Mouse (Mus musculus) kidney, postnatal 36 days (tissue): ENCODE measurements around the gene Gm45717.
A peak's percentile ranks its signal among the peaks of the same experiment; 100 is the strongest.

Experiments used
- DNase-seq, 2 experiments: peaks; one replicate each; pipeline ENCODE4 v3.0.0; 2021 to 2022; ENCODE audit warnings: mixed read lengths in 2 of 2

Gene Gm45717

GRCm38 (mm10) chr7:140967862-140968591 is 12.3 kb upstream of the Gm45717 start:
- no peak for DNase-seq

DNA sequence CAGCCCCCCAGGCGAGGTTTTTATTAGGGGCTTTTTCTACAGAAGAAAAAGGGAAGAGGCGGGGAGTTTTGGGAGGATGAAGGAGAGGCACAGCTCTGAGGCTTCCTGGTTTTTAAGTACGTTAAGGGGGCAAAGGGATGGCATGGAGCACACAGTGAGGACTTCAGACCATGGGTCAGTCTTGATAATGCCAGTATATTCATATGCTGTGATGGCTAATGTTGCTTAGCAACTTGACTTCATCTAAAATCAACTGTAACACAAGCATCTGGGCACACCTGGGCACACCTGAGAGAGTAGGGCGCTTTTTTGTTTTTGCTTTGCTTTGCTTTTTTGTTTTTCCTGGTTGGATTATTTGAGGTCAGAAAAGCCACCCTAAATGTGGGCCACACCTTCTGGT is 11.2 kb upstream of the Gm45717 start, which contains the start of gene Ifitm1:
Gene Ifitm1 (plus strand): TSS at position 301 of the 400 bp plus-strand sequence.
- no peak for DNase-seq

DNA sequence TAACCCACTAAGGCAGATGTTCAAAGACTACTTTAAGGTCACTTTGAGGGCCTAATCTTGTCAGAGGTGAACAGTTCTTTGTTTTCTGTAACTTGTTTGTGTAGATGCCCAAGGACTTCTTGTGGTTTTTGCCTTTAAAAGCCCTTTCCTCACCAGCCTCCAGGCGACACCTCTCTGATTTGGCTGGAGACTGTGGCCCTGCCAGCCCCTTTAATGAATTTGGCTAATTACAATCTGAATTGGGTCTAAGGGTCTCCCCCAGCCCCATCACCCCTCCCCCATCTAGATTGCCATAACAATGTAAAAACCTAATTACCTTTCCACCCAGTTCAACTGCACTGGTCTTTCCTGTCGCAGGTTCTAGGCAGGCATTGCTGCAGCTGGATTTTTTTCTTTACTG is 7.0 kb upstream of the Gm45717 start:
- no peak for DNase-seq

DNA sequence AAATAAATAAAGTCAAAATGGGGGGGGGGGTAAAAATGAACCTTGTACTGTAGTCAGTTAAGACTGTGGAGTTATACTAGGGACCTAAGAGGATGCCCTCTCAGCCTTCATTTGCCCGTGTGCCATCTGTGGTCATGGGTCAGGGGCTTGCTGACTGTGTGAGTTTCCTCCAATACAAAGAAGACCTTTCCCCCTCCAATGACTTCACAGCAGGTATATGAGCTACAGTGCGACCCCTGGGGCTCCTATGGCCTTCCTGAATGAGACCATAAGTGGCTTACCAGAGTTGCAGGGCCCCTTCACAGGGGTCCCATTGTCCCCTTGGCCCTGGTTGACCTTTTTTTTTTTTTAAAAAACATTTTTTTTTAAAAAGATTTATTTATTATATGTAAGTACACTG is 5.7 kb upstream of the Gm45717 start:
- no peak for DNase-seq

DNA sequence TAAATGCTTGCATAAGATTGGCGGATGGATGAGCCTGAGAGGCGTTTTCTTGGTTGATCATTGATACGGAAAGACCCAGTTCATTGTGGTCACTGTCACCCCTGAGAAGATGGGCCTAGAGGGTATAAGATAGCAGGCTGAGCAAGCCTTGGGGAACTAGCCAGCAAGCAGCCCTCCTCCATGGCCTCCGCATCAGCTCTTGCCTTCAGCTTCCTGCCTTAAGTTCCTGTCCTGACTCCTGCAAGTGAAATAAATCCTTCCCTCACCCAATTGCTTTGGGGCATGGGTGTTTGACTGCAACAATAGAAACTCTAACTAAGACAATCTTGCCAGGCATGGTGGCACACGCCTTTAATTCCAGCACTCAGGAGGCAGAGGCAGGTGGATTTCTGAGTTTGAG is 4.3 kb upstream of the Gm45717 start:
- no peak for DNase-seq

- DNase-seq, result peak; percentile 67 to 82
These were observed 3.6 kb upstream of the Gm45717 start for GRCm38 (mm10) chr7:140959181-140959901.

DNA sequence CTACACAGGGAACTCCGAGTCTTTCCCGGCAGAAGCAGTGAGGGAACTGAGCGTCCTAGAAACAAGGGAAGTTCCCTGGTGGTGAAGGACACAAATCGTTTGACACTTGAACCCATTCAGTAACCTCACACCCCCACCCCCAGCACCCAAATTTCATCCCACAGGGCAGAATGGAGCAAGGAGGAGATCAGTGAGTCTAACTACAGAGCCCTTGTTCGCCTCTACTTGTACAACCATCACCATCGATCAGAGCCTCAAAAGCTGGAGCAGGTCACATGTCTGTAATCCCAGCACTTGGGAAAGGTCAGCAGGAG is 776 bp upstream of the Gm45717 start:
- no peak for DNase-seq

GRCm38 (mm10) chr7:140955342-140955741 is 395 bp downstream of the Gm45717 start:
- no peak for DNase-seq

- DNase-seq, result peak in 1 of 2 experiments; percentile 52
These were observed 1.0 kb downstream of the Gm45717 start for GRCm38 (mm10) chr7:140954733-140955071.

GRCm38 (mm10) chr7:140953800-140954732 is 1.7 kb downstream of the Gm45717 start:
- no peak for DNase-seq

DNA sequence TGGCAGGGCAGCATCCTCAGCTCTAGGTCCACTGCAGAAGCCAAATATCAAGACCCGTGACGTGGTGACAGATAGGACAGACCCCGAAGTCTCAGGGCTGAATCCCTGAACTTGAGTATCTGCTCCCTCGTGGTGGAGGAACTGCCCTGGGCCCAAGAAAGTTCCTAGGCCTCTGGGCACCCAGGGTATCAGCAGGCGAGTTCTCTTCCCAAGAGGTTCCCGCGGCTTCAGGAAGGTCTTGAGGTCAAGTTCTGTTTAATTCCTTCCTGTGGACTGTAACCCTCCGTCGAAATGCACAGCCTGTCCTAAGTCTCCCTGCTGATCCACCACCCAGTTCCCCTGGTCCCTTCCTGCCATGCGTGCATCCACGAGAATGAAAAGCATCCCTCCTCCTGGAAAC is 2.6 kb downstream of the Gm45717 start:
- DNase-seq, result no peak

GRCm38 (mm10) chr7:140952441-140952840 is 3.3 kb downstream of the Gm45717 start:
- DNase-seq, result no peak

GRCm38 (mm10) chr7:140951765-140952164 is 4.0 kb downstream of the Gm45717 start:
- no peak for DNase-seq

- peak; percentile 66 to 69 for DNase-seq
These were observed 4.7 kb downstream of the Gm45717 start for GRCm38 (mm10) chr7:140951051-140951450.

- no peak for DNase-seq
These were observed 5.8 kb downstream of the Gm45717 start, which contains the start of gene Ifitm5 for GRCm38 (mm10) chr7:140949824-140950530. Gene Ifitm5, minus strand, starts transcription at chr7:140950291.

GRCm38 (mm10) chr7:140949255-140949654 is 6.5 kb downstream of the Gm45717 start:
- DNase-seq, result no peak

DNA sequence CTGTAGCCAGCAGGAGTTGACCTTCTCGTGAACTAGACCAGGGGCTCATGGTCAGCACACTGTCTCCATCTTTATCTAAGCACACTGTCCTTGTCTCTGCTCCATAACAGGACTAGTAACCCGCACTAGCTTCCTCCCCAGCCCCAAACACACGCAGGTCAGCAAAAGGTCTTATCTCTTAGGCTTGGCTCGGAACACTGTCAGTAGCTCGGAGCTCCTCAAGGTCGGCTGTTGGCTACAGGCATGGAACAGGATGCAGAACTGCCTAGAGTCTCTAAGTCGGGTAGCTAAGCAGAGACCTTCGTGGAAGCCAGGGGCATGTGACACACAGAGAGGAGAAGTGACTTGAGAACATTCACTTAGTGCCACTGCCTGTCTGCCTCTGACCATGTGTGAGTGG is 7.6 kb downstream of the Gm45717 start:
- DNase-seq, result no peak

DNA sequence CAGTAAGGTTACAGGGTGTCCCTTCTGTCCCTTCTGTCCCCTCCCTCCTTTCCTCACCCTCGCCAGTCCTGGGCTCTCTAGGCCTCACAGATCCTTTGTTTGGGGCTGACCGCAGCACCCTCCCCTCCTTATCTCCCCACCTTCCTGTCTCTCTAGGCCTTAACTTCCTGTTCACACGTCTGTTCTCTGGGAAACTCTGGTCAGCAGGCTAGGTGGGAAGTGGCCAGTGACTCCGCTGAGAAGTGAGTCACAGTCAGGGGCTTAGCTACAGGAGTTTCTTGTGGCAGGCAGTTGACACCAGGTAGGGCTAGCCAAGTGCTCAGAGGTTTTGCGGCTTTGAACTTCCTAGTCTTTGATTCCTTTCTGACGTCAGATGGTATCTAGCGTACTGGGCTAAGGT is 8.8 kb downstream of the Gm45717 start:
- no peak for DNase-seq

- no peak for DNase-seq
These were observed 9.4 kb downstream of the Gm45717 start for GRCm38 (mm10) chr7:140946311-140946710.

- no peak for DNase-seq
These were observed 10.5 kb downstream of the Gm45717 start for GRCm38 (mm10) chr7:140945247-140945646.

DNA sequence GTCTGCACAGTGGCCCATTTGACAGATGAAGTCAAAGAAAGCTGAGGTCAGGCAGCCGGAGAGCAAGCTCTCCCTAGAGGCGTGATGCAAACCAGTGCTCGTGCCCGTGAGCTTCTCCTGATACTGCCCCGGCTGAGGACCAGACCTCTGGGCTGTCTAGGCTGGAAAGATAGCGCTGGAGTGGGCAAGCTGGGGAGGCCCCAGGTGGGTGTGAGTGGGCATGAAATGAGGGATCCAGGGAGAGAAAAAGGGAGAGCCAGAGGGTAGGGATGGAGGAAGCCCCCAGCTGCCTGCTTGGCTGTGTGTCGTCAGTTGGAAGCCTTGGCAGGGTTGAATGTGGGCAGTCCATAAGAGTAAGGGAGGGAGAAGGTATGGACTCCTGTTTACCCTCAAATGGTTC is 11.5 kb downstream of the Gm45717 start:
- DNase-seq, result no peak

GRCm38 (mm10) chr7:140943356-140943755 is 12.4 kb downstream of the Gm45717 start:
- no peak for DNase-seq

DNA sequence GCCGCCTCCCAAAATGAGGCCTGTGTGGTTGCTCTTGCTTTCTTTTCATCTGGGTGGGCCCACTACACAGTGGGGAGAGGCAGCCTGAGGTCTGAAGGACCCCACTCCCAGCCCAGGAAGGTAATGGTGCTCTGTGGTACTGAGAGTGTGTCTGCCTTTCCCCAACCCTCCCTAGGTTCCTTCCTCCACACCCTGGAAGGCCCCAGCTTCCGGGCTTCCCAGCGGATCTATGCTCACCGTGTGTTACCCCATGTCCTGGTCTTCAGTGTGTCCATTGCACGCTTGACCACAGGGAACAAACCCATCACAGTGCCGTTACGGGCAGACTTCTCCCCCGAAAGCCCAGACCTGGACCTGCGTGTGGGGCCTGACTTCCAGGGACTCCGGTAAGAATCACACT is 12.9 kb downstream of the Gm45717 start:
- no peak for DNase-seq
